Mouse (Mus musculus) retina, postnatal 1 day (tissue): ENCODE data around the gene Gm10490.
"Not testable (repeated sequence)": the region's sequence is repeated elsewhere in the genome, so short reads cannot be mapped to it uniquely, and the experiment has no call there.

Experiments
- DNase-seq: peaks from one replicate; pipeline ENCODE4 v3.0.0-alpha.2; 2012

Gene Gm10490

GRCm38 (mm10) chrX:7909242-7909641 is at the start of gene Gm10490:
Gene Gm10490, plus strand, starts transcription at chrX:7909542.
- DNase-seq: not testable (repeated sequence)

GRCm38 (mm10) chrX:7863181-7863580 is 46.2 kb upstream of the Gm10490 start:
- no peak for DNase-seq

- DNase-seq: no peak
Measured at GRCm38 (mm10) chrX:7864551-7864950, 44.8 kb upstream of the Gm10490 start.

GRCm38 (mm10) chrX:7865343-7865742 is 44.0 kb upstream of the Gm10490 start:
- no peak for DNase-seq

GRCm38 (mm10) chrX:7865786-7866185 is 43.6 kb upstream of the Gm10490 start:
- no peak for DNase-seq

- DNase-seq: no peak
Measured at GRCm38 (mm10) chrX:7867141-7867540, 42.2 kb upstream of the Gm10490 start.

- no peak for DNase-seq
Measured at GRCm38 (mm10) chrX:7868506-7868905, 40.8 kb upstream of the Gm10490 start.

- DNase-seq: no peak
Measured at GRCm38 (mm10) chrX:7869826-7870225, 39.5 kb upstream of the Gm10490 start.

GRCm38 (mm10) chrX:7878007-7878419 is 31.3 kb upstream of the Gm10490 start, which contains the start of gene Pim2:
Gene Pim2, plus strand, starts transcription at chrX:7878262.
- DNase-seq: peak; percentile 89

GRCm38 (mm10) chrX:7878495-7878894 is 30.8 kb upstream of the Gm10490 start:
- no peak for DNase-seq

- peak; percentile 91 for DNase-seq
Measured at GRCm38 (mm10) chrX:7879819-7880218, 29.5 kb upstream of the Gm10490 start.

GRCm38 (mm10) chrX:7883841-7884567 is 25.3 kb upstream of the Gm10490 start, which contains the start of gene Slc35a2:
Gene Slc35a2, plus strand, starts transcription at chrX:7884028.
- peak; percentile 92 for DNase-seq

GRCm38 (mm10) chrX:7898211-7898610 is 11.1 kb upstream of the Gm10490 start:
- no peak for DNase-seq

GRCm38 (mm10) chrX:7898880-7899874 is 10.2 kb upstream of the Gm10490 start, which contains the start of the genes Pqbp1 and Timm17b:
Gene Pqbp1, minus strand, starts transcription at chrX:7899269.
Gene Timm17b, plus strand, starts transcription at chrX:7899357.
- DNase-seq: peak; percentile 96

GRCm38 (mm10) chrX:7904441-7904840 is 4.9 kb upstream of the Gm10490 start:
- no peak for DNase-seq

GRCm38 (mm10) chrX:7907735-7908134 is 1.6 kb upstream of the Gm10490 start, which contains the start of gene Gm10491:
Gene Gm10491, minus strand, starts transcription at chrX:7907835.
- DNase-seq: no peak

- peak; percentile 17 for DNase-seq
Measured at GRCm38 (mm10) chrX:7910473-7910872, 1.1 kb downstream of the Gm10490 start.

- DNase-seq: peak; percentile 25
Measured at GRCm38 (mm10) chrX:7915669-7916068, 6.3 kb downstream of the Gm10490 start.

GRCm38 (mm10) chrX:7917960-7918359 is 8.6 kb downstream of the Gm10490 start:
- not testable (repeated sequence) for DNase-seq

- peak; percentile 88 for DNase-seq
Measured at GRCm38 (mm10) chrX:7919601-7920383, 10.4 kb downstream of the Gm10490 start, which contains the start of gene Pcsk1n. Gene Pcsk1n, plus strand, starts transcription at chrX:7919822.

- peak; percentile 56 for DNase-seq
Measured at GRCm38 (mm10) chrX:7922032-7922431, 12.7 kb downstream of the Gm10490 start.

- no peak for DNase-seq
Measured at GRCm38 (mm10) chrX:7926266-7926665, 16.9 kb downstream of the Gm10490 start.
